Mouse (Mus musculus): ENCODE measurements at regions not wholly inside any gene's neighbourhood (a gene's known extent, or its start where the extent isn't known, plus 50 kb on each side); places are given as distances from the start of the nearest gene placed in this dataset.

- TF ChIP-seq CTCF (IDR thresholded peaks at IDR 0.05): no peak
- TF ChIP-seq EP300 (IDR thresholded peaks at IDR 0.05; ENCODE audit: insufficient read depth, low read depth, low read length): no peak
- no peak for TF ChIP-seq POLR2A (IDR thresholded peaks at IDR 0.05; ENCODE audit: insufficient read depth, low read depth, low read length)
Observed at GRCm38 (mm10) chr1:142983641-142984040, 656.8 kb upstream of the B3galt2 start.
